Mouse (Mus musculus) CD4-positive, CD25-positive, alpha-beta regulatory T cell, adult 2 months (primary cell): ENCODE data around the gene Rrp15.

ENCODE experiments used
- DNase-seq: peaks from one replicate; pipeline ENCODE4 v3.0.0-alpha.2; 2012; ENCODE audit warnings: low read depth, low spot score

Gene Rrp15

DNA sequence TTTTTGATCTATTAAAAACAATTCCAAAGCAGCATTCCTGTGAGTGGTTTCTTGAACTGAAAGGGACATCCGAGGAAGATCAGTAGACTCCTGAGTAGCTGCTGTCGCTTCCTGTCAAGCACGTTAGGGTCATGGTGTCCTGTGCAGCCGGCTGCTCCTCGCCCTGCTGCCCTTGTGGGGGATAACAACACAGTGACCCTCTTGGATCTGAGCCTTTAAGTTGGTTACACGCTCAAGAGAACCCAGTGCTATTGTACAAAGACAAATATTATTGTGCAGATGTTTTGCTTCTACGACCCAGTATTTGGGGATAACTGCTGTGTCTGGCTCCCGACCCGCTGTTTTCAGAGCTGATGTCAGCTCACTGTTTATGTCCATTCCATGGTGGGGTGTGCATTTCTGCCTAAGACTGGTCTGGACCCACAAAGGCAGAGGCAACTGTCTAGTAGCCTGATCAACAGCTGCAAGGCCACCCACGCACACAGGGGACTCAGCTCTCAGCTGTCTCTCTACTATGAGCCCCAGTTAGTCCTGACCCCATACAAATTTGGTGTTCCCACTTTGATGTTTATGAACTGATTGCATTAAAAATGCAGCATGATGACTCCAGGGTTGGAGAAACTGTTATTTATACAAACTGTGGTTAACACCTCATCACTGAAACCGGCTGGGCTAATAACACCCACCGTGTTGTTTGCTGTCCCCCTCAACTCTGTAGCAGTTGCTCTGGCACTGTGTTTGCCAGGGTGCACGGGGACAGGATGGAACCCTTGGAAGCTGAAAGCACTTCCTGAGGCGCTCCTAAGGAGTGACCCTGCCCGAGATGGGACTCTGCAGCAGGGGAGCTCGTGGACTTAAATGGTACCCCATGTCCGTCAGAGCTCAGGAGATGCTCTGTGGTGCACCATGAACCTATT lies 33.9 kb downstream of the Rrp15 start:
- no peak for DNase-seq

DNA sequence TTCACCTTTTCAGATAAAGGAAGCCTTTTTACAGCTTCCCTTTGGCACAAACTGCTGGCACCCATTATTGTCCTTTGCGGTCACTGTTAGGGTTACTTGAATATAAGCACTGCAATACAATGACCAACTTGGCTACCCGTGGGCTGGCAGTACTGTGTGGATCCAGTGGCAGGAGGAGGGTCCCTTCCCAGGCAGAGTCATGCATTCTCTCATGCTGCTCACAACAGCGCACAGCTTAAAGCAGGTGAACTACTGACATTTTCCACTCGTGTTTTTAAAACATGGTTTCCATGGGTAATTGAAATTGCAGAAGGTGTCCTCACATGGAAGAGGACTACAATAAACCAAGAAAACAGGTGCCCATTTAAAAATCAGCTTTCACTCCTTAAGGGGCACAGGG lies 34.9 kb downstream of the Rrp15 start:
- no peak for DNase-seq

DNA sequence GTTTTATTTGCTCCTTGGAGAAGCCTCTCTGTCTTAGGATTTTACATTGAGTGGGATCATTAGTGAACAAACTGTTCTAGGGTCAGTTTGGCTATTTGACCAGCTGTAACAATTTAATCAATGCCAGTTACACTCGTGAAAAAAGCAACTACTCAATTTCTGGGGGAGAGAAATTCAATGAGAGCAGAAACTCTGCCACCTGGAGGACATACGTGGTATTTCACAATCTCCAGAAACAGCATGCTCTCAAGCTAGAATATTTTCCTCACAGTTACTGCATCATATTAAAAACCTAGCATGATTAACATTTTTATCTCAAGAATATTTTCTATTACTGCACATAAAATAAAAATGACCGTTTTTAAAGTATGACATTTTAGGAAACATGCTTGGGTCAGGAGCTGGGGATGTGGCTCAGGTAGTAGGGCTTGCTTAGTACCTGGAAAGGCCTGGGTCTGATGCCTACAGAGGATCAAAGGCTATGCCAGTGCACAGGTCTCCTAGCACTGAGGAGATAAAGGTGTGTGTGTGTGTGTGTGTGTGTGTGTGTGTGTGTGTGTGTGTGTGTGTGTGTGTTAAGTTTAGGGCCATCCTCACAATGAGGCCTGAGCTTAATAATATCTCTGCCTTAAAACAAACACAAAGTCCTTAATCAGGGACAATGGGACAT lies 36.2 kb downstream of the Rrp15 start:
- DNase-seq = peak; percentile 33

DNA sequence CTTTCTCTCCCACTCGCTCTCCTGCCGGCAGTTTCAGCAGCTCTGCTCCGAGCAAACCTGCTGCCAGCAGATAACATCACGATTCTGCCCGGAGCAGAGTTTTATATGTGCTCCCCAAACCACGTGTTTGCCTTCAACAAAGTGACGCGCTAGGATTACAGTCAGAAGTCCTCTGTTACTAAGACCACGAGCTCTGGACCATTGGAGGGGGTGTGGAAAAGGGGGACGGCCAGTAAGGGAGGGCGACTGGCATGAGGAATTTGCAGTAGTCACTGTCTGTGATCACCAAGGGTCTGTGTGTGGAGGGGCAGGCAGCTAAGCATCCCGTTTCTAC lies 43.3 kb downstream of the Rrp15 start, which contains the start of gene Tgfb2:
Gene Tgfb2, minus strand, starts transcription at position 75 of the 334 bp plus-strand sequence.
- DNase-seq = no peak

DNA sequence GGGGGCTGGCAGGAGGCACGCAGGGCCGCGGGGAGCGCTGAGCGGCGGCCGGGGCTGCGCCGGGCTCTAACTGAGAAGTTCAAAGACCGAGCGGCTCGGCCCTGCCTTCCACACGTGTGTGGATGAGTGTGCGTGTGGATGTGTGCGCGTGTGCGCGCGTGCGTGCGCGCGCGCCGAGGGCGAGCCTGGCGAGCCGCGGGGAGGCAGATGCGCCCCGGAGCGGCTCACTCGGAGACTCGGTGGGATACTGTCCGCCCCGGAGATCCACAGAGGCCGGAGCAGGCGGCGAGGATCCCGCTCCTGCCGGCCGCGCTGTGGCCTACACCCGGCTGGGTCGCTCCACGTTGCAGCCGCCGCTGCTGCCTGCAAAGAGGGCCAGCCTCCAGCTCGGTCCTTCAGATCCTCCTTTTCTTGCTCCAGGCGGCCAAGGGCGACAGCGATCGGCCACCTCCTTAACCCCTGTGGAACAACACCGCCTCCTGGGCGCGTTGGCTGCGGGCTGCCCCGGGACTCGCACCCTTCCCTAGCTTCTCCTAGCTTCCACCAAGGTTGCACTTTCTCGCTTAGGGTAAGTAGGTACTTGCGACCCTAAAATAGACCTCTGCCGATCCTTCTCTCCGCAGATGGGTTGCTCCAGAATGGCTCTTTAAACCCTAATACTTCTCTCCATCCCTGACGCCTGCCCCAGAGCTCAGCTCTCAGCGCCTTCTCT lies 43.8 kb downstream of the Rrp15 start:
- DNase-seq = peak; percentile 12

DNA sequence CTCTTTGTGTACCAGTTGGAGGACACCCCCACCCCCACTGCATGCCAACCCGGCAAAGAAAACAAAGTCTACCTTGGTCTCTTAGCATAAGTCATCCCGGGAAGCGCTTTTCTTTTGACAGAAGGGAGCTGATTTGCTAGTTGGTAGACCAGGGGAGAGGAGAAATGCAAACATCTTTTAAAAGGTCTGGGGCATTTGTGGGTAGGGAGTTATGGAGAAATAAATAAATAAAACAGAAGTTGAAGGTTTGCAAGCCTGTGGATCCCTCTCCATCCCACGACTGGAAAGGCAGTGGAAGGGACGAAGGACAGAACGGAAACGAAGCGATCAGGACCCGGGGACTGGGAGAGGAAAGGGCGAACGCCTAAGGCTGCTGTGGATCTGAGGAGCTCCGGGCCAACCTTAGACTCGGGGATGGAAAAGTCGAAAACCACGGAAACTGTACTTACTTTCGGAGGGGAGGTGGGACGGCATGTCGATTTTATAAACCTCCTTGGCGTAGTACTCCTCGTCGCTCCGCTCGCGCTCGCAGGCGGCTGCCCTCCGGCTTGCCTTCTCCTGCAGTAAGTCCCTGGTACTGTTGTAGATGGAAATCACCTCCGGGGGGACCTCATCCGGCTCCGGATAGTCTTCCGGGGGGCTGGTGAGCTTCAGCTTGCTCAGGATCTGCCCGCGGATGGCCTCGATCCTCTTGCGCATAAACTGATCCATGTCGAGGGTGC lies 45.0 kb downstream of the Rrp15 start:
- DNase-seq = no peak

DNA sequence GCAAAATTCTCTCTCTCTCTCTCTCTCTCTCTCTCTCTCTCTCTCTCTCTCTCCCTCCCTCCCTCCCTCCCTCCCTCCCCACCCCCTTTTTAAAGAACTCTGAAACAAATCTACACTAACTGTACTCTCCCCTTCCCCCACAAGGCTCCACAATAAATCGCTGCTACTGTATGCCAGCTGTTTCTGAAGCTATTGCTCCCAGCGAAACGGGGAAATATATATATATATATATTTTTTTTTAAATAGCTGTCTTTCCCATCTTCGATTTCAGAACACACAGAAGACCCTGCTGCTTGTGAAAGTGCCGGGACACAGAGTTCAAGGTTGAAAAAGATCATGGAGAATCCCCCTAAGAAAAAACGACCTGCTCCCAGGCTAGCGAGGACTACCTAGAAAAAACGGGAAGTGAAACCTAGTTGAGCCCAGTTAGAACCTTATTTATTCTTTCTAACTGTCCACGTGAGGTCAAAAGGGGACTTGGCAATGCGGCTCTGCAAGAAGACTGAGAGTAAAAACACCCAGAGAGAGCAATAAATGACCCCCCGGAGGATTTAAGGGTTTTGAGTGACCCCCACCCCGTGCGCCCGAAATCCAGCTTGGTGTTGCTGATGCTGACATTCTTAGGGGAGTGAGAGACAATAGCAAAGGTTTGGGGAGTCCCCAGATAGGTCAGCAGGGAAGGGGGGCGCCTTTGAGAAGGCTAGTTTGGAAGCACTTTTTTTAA lies 45.7 kb downstream of the Rrp15 start:
- no peak for DNase-seq

DNA sequence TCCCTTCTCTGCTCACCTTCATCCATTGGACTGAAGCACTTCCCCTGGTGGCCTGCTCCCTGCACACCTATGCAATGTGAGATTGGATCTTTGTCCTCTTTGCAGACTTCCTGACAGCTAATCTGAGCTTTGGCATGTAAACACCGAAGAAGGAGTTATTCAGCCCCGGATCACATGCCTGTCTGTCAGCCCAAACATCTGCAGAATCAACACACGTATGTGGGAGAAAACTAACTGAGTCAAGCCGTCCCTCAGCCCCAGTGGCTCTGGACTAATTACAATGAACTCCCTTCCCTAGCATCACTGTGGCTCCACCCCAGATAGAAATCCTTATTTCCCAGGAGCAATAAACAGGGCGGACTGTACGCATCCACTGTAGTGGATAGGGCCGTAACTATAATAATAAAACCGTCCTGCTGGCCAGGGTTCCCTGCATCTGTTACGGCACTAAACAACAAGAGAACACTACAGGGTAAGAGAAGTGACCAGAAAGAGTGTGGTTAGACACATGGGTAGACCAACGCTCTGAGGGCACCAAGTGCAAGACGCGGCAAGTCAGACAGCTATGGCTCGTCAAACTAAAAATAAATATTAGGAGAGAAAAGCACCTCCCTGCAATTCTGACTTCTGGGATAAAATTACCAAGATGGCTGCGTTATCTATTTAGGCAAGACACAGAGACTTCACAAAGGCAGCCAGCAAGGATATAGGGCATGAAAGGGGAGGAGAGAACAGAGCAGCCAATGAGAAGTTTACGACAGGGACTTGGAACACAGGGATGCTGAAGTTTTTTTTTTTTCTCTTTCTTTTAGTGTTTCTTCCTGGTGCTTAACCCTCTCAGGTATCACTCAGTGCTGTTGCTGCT lies 46.5 kb downstream of the Rrp15 start:
- DNase-seq = no peak

DNA sequence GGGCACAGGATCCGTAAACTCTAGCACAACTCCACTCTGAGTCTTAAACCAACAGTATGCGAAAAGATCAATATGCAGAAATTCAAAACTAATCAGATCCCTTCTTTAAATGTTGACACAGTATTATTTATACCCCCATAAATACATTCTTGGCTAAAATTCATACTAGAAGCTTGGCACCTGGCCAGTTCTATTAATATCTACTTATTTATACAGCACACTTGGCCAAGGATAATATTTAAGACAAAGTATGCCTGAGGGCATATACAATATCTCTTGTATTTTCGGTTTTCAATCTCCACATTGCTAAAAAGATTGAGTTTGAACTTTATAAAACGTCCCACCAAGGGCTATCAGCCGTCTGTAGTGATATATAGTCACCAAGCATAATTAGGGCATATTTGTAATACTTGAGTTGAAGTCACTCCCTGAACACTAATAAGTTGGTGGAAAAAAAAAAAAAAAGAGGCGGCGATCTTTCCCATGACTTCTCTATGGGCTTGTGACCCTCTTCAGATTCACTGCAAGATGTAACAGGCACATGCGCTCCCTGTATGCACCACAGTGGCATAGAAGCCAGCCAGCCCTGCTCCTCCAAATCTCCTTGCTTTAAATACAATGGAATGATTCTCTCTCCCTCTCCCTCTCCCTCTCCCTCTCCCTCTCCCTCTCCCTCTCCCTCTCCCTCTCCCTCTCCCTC lies 47.8 kb downstream of the Rrp15 start:
- no peak for DNase-seq

DNA sequence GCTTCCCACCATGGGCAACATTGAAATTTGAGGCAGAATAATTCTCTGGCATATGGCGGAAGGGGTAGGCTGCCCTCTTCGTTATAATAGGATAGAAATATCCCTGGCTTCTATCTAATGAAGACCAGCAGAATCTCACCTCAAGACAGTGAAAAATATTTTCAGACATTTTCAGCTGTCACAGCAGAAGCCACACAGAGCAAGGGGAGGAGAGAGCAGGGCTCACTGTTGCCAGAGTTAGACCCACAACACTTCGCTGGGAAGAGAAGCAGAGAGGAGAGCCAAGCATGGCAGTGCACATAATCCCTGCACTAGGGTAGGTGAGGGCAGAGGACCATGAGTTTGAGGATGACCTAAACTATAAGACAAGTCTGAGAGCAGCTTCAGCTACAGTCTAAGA lies 48.7 kb downstream of the Rrp15 start:
- DNase-seq = no peak

DNA sequence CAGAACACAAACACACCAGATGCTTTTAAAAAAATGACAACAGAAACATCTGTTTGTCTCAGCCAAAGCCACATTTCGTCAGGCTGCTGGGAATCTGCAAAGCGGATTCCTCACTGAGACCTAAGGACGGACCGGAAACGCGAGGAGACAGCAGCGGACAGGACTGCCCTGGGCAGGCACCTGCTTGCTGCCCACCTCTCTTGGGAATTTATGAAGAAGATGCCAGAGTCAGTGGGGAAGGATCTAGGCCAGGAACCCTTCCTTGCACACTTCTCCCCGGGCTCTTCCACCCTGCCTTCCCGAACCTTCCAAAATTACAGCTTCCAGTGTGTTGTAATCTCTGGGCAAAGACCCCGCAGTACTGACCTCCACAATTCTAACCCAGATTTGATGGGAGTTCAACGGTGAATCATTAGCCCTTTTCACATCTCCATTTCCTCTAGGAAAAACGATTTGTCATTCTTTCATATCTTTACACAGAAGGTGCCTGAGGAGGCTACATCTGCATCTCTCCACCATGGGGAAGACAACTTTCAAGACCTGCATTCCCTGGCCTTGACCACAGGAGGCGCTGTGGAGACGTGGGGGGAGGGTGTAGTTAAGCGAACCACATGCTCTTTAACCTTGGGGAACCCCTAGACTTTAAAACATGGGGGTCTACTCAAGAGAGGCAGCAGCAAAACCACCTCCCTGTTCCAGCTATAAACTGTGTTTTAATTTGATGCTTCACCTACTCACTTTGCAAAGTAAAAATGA lies 50.4 kb downstream of the Rrp15 start:
- no peak for DNase-seq

DNA sequence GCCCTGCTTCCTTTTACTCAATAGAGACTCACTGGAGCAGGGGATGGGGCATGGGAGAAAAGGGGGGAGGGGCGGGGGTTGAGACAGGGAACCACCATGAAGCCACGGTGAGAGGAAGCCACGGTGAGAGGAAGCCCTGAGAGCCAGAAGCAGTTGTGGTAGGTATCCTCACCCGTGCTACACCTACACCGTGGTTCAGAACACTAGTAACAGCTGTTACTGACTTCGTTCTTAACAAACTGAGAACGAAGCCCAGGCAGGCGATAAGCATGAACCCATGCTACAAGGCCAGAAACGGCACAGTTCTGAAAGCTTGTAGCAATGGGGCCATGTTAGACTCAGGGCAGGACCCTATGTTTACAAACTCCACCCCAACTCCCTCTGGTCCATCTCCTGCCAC lies 52.9 kb downstream of the Rrp15 start:
- DNase-seq = no peak

DNA sequence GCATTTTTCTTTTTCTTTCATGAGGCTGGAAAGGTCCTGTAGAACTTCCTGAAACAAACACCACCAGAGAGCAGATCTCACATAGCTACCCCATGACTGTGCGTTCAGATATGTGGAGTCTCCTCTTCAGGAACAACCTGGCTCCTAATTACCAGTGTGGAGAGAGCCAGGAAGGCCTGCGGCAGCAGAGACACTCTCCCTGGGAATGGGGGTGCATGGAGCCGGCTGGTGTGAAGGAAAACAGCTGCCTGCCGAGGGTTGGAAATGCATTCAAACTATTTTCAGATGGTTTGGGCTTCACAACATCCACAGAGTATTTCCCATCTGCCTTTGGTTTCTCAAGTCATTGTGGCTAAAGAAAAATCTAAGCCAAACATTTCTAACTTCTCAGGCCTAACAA lies 53.8 kb downstream of the Rrp15 start:
- DNase-seq = no peak

DNA sequence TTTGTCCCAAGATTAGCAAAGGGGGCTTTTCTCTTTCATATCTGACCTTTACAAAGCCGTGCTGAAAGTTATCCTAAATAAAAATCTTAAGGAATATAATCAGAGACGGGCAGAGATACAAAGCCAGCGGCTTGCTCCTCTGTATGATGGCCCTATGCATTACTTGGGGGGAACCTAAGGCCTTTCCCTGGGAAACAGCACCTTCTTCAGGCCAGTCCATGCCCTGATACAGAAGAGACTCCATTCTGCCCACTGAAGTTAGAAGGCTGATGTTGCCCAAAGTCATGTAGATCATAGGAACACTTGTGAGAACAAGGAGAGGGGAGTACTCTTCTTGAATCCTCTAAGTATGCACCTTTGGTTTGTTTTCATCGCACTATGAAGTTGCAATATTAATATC lies 56.8 kb downstream of the Rrp15 start:
- no peak for DNase-seq

DNA sequence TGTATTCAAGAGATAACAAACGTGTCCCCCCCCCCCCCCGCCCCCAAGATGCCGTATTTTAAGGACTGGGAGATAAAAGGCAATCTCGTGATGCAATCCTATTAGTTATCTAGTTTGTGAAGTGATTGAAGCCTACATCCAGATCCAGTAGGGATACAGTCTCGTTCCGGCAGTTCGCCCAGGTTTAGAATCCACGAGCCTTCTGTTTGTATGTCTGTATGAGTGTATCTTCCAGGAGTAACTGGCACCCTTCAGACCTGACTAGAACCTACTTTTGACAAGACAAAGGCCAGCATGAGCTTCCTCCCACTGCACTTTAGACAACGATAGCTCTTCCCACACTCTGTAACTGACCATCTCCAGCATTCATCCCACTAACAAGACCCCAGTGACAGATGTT lies 57.5 kb downstream of the Rrp15 start:
- no peak for DNase-seq

DNA sequence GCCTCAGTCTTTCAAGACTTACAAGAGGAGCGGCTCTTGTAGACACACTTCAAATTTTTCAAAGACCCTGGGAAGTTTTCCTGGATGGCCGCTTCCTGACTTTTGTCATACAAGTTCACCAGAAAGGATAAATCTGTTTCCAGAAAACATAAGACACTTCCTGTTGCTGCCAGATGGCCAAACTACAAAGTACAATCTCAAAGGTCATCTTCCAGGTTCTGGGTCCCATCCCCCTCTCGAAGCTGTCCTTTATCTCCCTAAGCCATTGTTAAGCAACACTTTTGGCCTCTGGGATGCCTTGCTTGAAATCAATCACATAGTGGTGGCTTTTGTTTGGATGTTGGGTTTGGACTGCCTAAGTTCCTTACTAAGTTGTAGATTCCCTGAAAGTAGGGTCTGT lies 65.1 kb downstream of the Rrp15 start:
- DNase-seq = no peak

DNA sequence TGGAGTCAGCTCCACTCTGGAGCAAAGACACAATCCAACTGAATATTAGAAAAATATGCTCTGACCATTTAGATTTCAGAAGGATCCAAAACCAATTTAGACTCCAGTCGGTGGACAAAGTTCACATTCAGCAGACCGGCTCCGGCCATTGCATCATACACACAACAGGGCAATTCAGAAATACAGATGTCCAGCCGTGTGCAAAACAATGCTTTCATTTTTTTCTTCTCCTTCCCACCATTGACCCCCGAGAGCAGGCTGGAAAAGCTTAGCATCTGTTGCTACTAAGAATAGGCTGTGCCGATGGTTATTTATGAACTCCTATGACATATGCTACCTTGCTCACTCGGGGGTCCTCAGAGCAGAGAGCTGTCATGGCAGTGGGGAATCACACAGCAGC lies 66.6 kb downstream of the Rrp15 start:
- no peak for DNase-seq

DNA sequence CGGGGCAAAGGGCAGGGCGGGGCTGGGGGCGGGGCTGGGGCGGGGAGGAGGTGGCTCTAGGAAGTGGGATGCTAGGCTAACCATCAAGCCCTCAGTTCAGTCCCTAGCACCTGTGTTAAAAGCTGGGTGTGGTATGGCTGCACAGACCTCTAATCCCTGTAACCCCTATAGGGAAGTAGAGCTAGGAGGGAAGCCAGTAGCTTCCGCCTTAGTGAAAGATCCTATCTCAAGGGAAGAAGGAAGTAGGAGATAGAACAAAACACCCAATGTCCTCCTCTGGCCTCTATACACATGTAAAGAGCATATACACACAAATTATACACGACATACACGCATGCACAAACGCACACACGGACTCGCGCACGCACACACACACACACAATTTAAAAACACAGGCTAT lies 71.5 kb downstream of the Rrp15 start:
- DNase-seq = no peak

DNA sequence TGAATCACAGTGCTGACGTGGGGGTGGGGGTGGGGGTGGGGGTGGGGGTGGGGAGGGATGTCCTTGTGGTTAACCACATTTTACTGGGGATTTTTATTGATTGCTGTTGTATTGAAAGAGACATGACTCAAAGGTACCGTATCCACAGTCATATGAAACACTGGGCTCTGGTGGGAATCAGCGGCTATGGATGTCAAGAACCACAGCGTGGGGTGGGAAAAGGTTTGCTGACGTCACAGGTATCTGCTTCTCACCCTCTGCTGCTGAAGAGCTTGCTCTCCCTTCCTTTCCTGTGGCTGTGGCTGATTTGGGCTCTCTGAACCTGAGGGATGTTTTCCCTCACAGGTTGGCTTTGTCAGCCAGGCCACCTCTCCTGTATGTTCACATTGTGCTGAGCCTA lies 73.0 kb downstream of the Rrp15 start:
- DNase-seq = no peak
